8 mouse cellular contexts compared by ENCODE assay signal in the genomic region with DNA sequence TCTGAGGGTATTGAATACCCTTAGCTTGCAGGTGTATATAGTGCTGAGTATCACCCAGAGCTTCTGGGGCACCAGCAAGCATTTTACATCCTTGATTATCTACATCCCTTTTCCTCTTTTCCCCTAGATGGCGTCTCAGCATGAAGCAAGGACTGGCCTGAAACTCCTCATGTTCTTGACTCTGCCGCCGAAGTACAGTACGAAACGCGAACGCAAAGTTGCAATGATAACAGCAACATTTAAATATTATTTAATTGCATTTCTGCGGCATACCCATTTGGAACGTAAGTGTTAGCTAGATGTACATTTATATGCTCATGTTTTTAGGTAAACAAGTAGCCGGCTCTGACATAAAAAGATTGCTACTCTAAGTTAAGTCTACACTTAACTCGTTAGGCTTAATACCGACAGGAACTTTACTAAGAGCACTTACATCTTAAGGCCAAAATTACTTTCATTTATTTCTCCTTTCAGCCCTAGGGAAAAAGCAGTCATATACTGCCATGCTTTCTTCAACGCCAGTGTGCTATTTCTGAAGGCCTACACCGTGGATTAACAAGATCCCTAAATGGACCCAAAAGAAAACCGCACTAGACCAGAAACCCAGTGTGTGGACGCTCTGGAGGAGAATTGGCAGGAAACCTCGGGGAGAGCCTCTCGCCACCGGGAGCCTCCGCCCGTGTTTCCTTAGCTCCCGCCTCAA. TPM values are rescaled to one million over a fixed set of nuclear protein-coding genes. Genes with fewer than 3 reads are reported as not detected.
DNase-seq lines count a peak whose midpoint lies in the region; ATAC-seq and TF ChIP-seq lines count a peak whose summit lies in the region.

No protein-coding gene starts in this region.

- TF ChIP-seq EP300 in heart, adult 2 months (IDR thresholded peaks at IDR 0.05; ENCODE audit: insufficient read depth, low read depth, low read length): no peak

- H3K4me2 ChIP-seq in limb, embryonic 13.5 days (replicated peaks): peak overlapping the region; percentile 72
- peak overlapping the region; percentile 69 for H3K4me2 ChIP-seq in midbrain, embryonic 15.5 days
- peak overlapping the region; percentile 70 for H3K4me2 ChIP-seq in stomach, embryonic 16.5 days (ENCODE audit: low read depth, low read length)

- ATAC-seq in limb, embryonic 13.5 days (ENCODE audit: low FRiP score, low read depth): 0 out of 2 replicates have a peak, but pooled peaks have one; percentile 25
- ATAC-seq in midbrain, embryonic 15.5 days (replicated peaks): peak; percentile 85
- peak; percentile 31; the same call in 1 of the 2 replicates for ATAC-seq in stomach, embryonic 16.5 days (ENCODE audit: insufficient read depth, low FRiP score)

- 1% methylated on average over 22 of the region's 22 CpGs for WGBS in heart, adult 2 months
- 1% methylated on average over 22 of the region's 22 CpGs for WGBS in kidney, adult 2 months
- 1% methylated on average over 22 of the region's 22 CpGs for WGBS in limb, embryonic 13.5 days
- 1% methylated on average over 22 of the region's 22 CpGs for WGBS in midbrain, embryonic 15.5 days
- whole genome bisulfite sequencing in stomach, embryonic 16.5 days: under 1% methylated on average over 22 of the region's 22 CpGs

- peaks cover 2% of the 10 kb centered on the region; the same call in 1 of the 2 replicates for H3K36me3 ChIP-seq in heart, adult 2 months (ENCODE audit: control insufficient read depth, insufficient read depth, low read length)
- H3K36me3 ChIP-seq in kidney, adult 2 months (ENCODE audit: control insufficient read depth, insufficient read depth, low read length): no peaks in the 10 kb centered on the region
- no peaks in the 10 kb centered on the region for H3K36me3 ChIP-seq in limb, embryonic 13.5 days
- H3K36me3 ChIP-seq in midbrain, embryonic 15.5 days (replicated peaks): no peaks in the 10 kb centered on the region
- no peaks in the 10 kb centered on the region for H3K36me3 ChIP-seq in stomach, embryonic 16.5 days (ENCODE audit: control insufficient read depth, insufficient read depth, low read length)

- peak overlapping the region; percentile 82 for H3K4me3 ChIP-seq in heart, adult 2 months
- H3K4me3 ChIP-seq in kidney, adult 2 months (ENCODE audit: insufficient read depth, low read depth, low read length): peak overlapping the region; percentile 81
- H3K4me3 ChIP-seq in limb, embryonic 13.5 days: peak overlapping the region; percentile 82
- peak overlapping the region; percentile 77 for H3K4me3 ChIP-seq in midbrain, embryonic 15.5 days
- H3K4me3 ChIP-seq in stomach, embryonic 16.5 days (replicated peaks; ENCODE audit: low read length): peak overlapping the region; percentile 76

- no peak for TF ChIP-seq POLR2A in heart, adult 2 months (IDR thresholded peaks at IDR 0.05; ENCODE audit: insufficient read depth, low read depth, low read length)
- no peak for TF ChIP-seq POLR2A in kidney, adult 2 months (IDR thresholded peaks at IDR 0.05; ENCODE audit: low read depth, low read length)

- TF ChIP-seq CTCF in heart, adult 2 months (IDR thresholded peaks at IDR 0.05): peak; percentile 76
- peak; percentile 63 for TF ChIP-seq CTCF in kidney, adult 2 months (conservative IDR thresholded peaks at IDR 0.05; ENCODE audit: insufficient read depth, insufficient read length, low read depth, low read length)

- intact Hi-C loops in heart, adult 2 months (cut with DNase I): loop anchor here (1.0 to 2.0 kb wide), 3 partner anchors 50 to 120 kb away; partner anchors contain the start of gene Pnisr

- peak overlapping the region; percentile 77 for H3K27ac ChIP-seq in heart, adult 2 months
- peak overlapping the region; percentile 67 for H3K27ac ChIP-seq in kidney, adult 2 months (ENCODE audit: insufficient read depth, low read depth, low read length)
- 0 out of 2 replicates have a peak overlapping the region, but pooled peaks have one; percentile 44 for H3K27ac ChIP-seq in limb, embryonic 13.5 days
- H3K27ac ChIP-seq in midbrain, embryonic 15.5 days: peak overlapping the region; percentile 87
- H3K27ac ChIP-seq in stomach, embryonic 16.5 days (ENCODE audit: low read length): peak overlapping the region; percentile 79

- DNase-seq in 3T3-L1 (ENCODE audit: low read depth, low spot score) (peak; percentile 81), ZHBTc4 (ENCODE audit: low read depth, low spot score) (peak; percentile 78)
- peak; percentile 78 for DNase-seq in embryo, embryonic 11 days
- peak; percentile 24 to 29 for DNase-seq in heart, adult 2 months
- DNase-seq in kidney, adult 2 months: peak; percentile 74

- peak overlapping the region; percentile 18; the same call in 1 of the 2 replicates for H3K9ac ChIP-seq in heart, adult 2 months (ENCODE audit: low read depth, low read length)
- peak overlapping the region; percentile 86 for H3K9ac ChIP-seq in limb, embryonic 13.5 days
- peak overlapping the region; percentile 82 for H3K9ac ChIP-seq in midbrain, embryonic 15.5 days
- peak overlapping the region; percentile 86 for H3K9ac ChIP-seq in stomach, embryonic 16.5 days (ENCODE audit: low read length)

- H3K9me3 ChIP-seq in limb, embryonic 13.5 days: no peaks in the 10 kb centered on the region
- H3K9me3 ChIP-seq in midbrain, embryonic 15.5 days: no peaks in the 10 kb centered on the region
- H3K9me3 ChIP-seq in stomach, embryonic 16.5 days (replicated peaks; ENCODE audit: control insufficient read depth, low read length): no peaks in the 10 kb centered on the region

- H3K79me2 ChIP-seq in heart, adult 2 months (replicated peaks; ENCODE audit: control insufficient read depth, insufficient read depth, low read length): no peaks in the 10 kb centered on the region

- H3K27me3 ChIP-seq in heart, adult 2 months (ENCODE audit: control insufficient read depth, insufficient read depth, low read length): no peaks in the 10 kb centered on the region
- no peaks in the 10 kb centered on the region for H3K27me3 ChIP-seq in kidney, adult 2 months (replicated peaks; ENCODE audit: control insufficient read depth, insufficient read depth, low read length)
- H3K27me3 ChIP-seq in limb, embryonic 13.5 days: no peaks in the 10 kb centered on the region
- no peaks in the 10 kb centered on the region for H3K27me3 ChIP-seq in midbrain, embryonic 15.5 days (replicated peaks)
- H3K27me3 ChIP-seq in stomach, embryonic 16.5 days (ENCODE audit: control insufficient read depth, insufficient read depth, low read length): no peaks in the 10 kb centered on the region

- peaks cover 3% of the 10 kb centered on the region for H3K4me1 ChIP-seq in heart, adult 2 months (ENCODE audit: control insufficient read depth, insufficient read depth, low read length)
- H3K4me1 ChIP-seq in kidney, adult 2 months (ENCODE audit: control insufficient read depth, insufficient read depth, low read length): 0 out of 2 replicates have a peak, but pooled peaks cover 3% of the 10 kb centered on the region
- peaks cover 4% of the 10 kb centered on the region for H3K4me1 ChIP-seq in limb, embryonic 13.5 days
- H3K4me1 ChIP-seq in midbrain, embryonic 15.5 days: peaks cover 12% of the 10 kb centered on the region
- peaks cover 4% of the 10 kb centered on the region for H3K4me1 ChIP-seq in stomach, embryonic 16.5 days (ENCODE audit: control insufficient read depth, insufficient read depth, low read length)

RNA-seq across cellular contexts. Expression of gene Ccnc, which starts 0.4 kb away (rescaled TPM):
- total RNA-seq in heart, adult 2 months (2021): 10 to 100 TPM in 1 of 2 experiments, 1 to 10 TPM in 1; 9.3 to 14.1 TPM
- polyA plus RNA-seq in heart, adult 2 months (2012; rRNA removed): 4.0 and 8.1 TPM in 2 replicates
- 6.3 and 8.3 TPM in 2 replicates for polyA plus RNA-seq in kidney, adult 2 months (2012; rRNA removed)
- polyA plus RNA-seq in limb, embryonic 13.5 days (2015; fragmentation: Nextera tagmentation; extraction: Ambion mirVana): 41.0 and 45.0 TPM in 2 replicates
- 60.5 and 63.4 TPM in 2 replicates for polyA plus RNA-seq in midbrain, embryonic 15.5 days (2015; fragmentation: Nextera tagmentation; extraction: Ambion mirVana)
- polyA plus RNA-seq in stomach, embryonic 16.5 days (2015; fragmentation: Nextera tagmentation; extraction: Ambion mirVana): 37.0 and 42.1 TPM in 2 replicates

RNA-seq across cellular contexts. Expression of gene Usp45, which starts 39.9 kb away (rescaled TPM):
- total RNA-seq in heart, adult 2 months (2021): 10 to 100 TPM; 10.4 to 12.8 TPM
- 1.9 and 4.2 TPM in 2 replicates for polyA plus RNA-seq in heart, adult 2 months (2012; rRNA removed)
- 2.6 and 2.8 TPM in 2 replicates for polyA plus RNA-seq in kidney, adult 2 months (2012; rRNA removed)
- 8.2 and 11.5 TPM in 2 replicates for polyA plus RNA-seq in limb, embryonic 13.5 days (2015; fragmentation: Nextera tagmentation; extraction: Ambion mirVana)
- 5.9 TPM in 2 replicates for polyA plus RNA-seq in midbrain, embryonic 15.5 days (2015; fragmentation: Nextera tagmentation; extraction: Ambion mirVana)
- 8.9 and 9.9 TPM in 2 replicates for polyA plus RNA-seq in stomach, embryonic 16.5 days (2015; fragmentation: Nextera tagmentation; extraction: Ambion mirVana)

RNA-seq across cellular contexts. Expression of gene Tstd3, which starts 39.9 kb away (rescaled TPM):
- 10 to 100 TPM; 16.5 to 16.6 TPM for total RNA-seq in heart, adult 2 months (2021)
- 7.5 and 12.2 TPM in 2 replicates for polyA plus RNA-seq in heart, adult 2 months (2012; rRNA removed)
- polyA plus RNA-seq in kidney, adult 2 months (2012; rRNA removed): 3.0 and 3.9 TPM in 2 replicates
- 6.4 and 7.8 TPM in 2 replicates for polyA plus RNA-seq in limb, embryonic 13.5 days (2015; fragmentation: Nextera tagmentation; extraction: Ambion mirVana)
- polyA plus RNA-seq in midbrain, embryonic 15.5 days (2015; fragmentation: Nextera tagmentation; extraction: Ambion mirVana): 25.3 and 27.8 TPM in 2 replicates
- 13.9 and 15.2 TPM in 2 replicates for polyA plus RNA-seq in stomach, embryonic 16.5 days (2015; fragmentation: Nextera tagmentation; extraction: Ambion mirVana)

RNA-seq across cellular contexts. Expression of gene Prdm13, which starts 41.3 kb away (rescaled TPM):
- not detected for total RNA-seq in heart, adult 2 months (2021)
- not detected in 2 replicates for polyA plus RNA-seq in heart, adult 2 months (2012; rRNA removed)
- not detected in 2 replicates for polyA plus RNA-seq in kidney, adult 2 months (2012; rRNA removed)
- polyA plus RNA-seq in limb, embryonic 13.5 days (2015; fragmentation: Nextera tagmentation; extraction: Ambion mirVana): not detected in 2 replicates
- polyA plus RNA-seq in midbrain, embryonic 15.5 days (2015; fragmentation: Nextera tagmentation; extraction: Ambion mirVana): 0.09 and 0.38 TPM in 2 replicates
- not detected in 2 replicates for polyA plus RNA-seq in stomach, embryonic 16.5 days (2015; fragmentation: Nextera tagmentation; extraction: Ambion mirVana)

Comparison
In these comparisons a context has a peak if more than half of its experiments do, and no peak if none do; other contexts are left out.
1. Peak in every context shown above with its lines: DNase-seq, ATAC-seq, H3K4me3 ChIP-seq and H3K27ac ChIP-seq.
2. DNase-seq: peak in every context shown above with its lines; median percentile 81 in 3T3-L1; 78 in ZHBTc4; 78 in embryo, embryonic 11 days; 74 in kidney, adult 2 months; 26 in heart, adult 2 months.
3. H3K9ac ChIP-seq: peak in every context shown above with its lines; median percentile 86 in limb, embryonic 13.5 days; 86 in stomach, embryonic 16.5 days; 82 in midbrain, embryonic 15.5 days; 18 in heart, adult 2 months.
4. ATAC-seq: peak in every context shown above with its lines; median percentile 85 in midbrain, embryonic 15.5 days; 31 in stomach, embryonic 16.5 days; 25 in limb, embryonic 13.5 days.